Mouse (Mus musculus): ENCODE data around the gene Bud13.

GRCm38 (mm10) chr9:46316909-46317308 is 34.1 kb downstream of the Bud13 start:
- TF ChIP-seq CTCF (IDR thresholded peaks at IDR 0.05; ENCODE audit: insufficient read depth, low read length) (no peak), POLR2A (IDR thresholded peaks at IDR 0.05; ENCODE audit: borderline replicate concordance, extremely low read depth, low read depth, low read length) (no peak)
